Mouse (Mus musculus) MEL (cell line): Measurements from ENCODE around the gene Usp3. TPM values are rescaled to one million over a fixed set of nuclear protein-coding genes. Genes with fewer than 3 reads are reported as not detected.

Source experiments
- DNase-seq: peaks from one replicate; pipeline ENCODE4 v3.0.0; 2011; ENCODE audit warnings: low read depth, low spot score
- H3K27ac ChIP-seq: 2 replicates; pipeline ENCODE4 v1.5.1; 2012; ENCODE audit warnings: low read depth, mild to moderate bottlenecking, control low read depth, low read length, moderate library complexity; ENCODE audit not compliant: control insufficient read depth
- H3K27me3 ChIP-seq, 2 experiments: fragments of 150-350 bp in 1 of 2; sonication (generic) in 1 of 2; 2 replicates each; pipeline ENCODE4 v1.6.1; 2012; ENCODE audit warnings: low read length in 2 of 2, mild to moderate bottlenecking in 2 of 2, improper control_type of control experiment in 1 of 2, moderate library complexity in 1 of 2; ENCODE audit not compliant: insufficient read depth in 2 of 2, control insufficient read depth in 1 of 2
- H3K36me3 ChIP-seq, 2 experiments: 2 replicates each; pipeline ENCODE4 v1.6.1; 2012 to 2014; ENCODE audit warnings: low read length in 2 of 2, improper control_type of control experiment in 1 of 2, inconsistent platforms in 1 of 2, mild to moderate bottlenecking in 1 of 2; ENCODE audit not compliant: insufficient read depth in 2 of 2, control insufficient read depth in 1 of 2
- H3K4me1 ChIP-seq, 2 experiments: fragments of 150-350 bp in 1 of 2; sonication (generic) in 1 of 2; 2 replicates each; pipeline ENCODE4 v1.6.1; 2012; ENCODE audit warnings: low read length in 2 of 2, improper control_type of control experiment in 1 of 2, mild to moderate bottlenecking in 1 of 2; ENCODE audit not compliant: insufficient read depth in 2 of 2, control insufficient read depth in 1 of 2
- H3K4me3 ChIP-seq, 2 experiments: fragments of 150-350 bp in 1 of 2; sonication (generic) in 1 of 2; 2 replicates each; pipeline ENCODE4 v1.5.1; 2012; ENCODE audit warnings: low read depth in 2 of 2, low read length in 2 of 2, mild to moderate bottlenecking in 2 of 2, moderate library complexity in 2 of 2, control low read depth in 1 of 2, improper control_type of control experiment in 1 of 2; ENCODE audit not compliant: control insufficient read depth in 1 of 2, insufficient read depth in 1 of 2
- H3K79me2 ChIP-seq: 2 replicates; pipeline ENCODE4 v1.6.1; 2012; ENCODE audit warnings: mild to moderate bottlenecking, low read length, moderate library complexity; ENCODE audit not compliant: control insufficient read depth, poor library complexity, insufficient read depth
- H3K9ac ChIP-seq: 2 replicates; pipeline ENCODE4 v1.6.1; 2012; ENCODE audit warnings: low read depth, mild to moderate bottlenecking, control low read depth, low read length, moderate library complexity; ENCODE audit not compliant: control insufficient read depth, poor library complexity, severe bottlenecking
- H3K9me3 ChIP-seq: fragments of 150-350 bp; sonication (generic); replicated peaks from 2 replicates; pipeline ENCODE4 v1.6.1; 2012; ENCODE audit warnings: mild to moderate bottlenecking, low read length, improper control_type of control experiment, moderate library complexity; ENCODE audit not compliant: insufficient read depth
- CHD2 ChIP-seq: IDR thresholded peaks from 2 replicates; pipeline ENCODE4 v1.6.1; 2011; ENCODE audit warnings: low read length, improper control_type of control experiment
- CTCF ChIP-seq, 3 experiments: IDR thresholded peaks in 2 of 3; conservative IDR thresholded peaks in 1 of 3; 2 replicates each; pipeline ENCODE4 v1.5.1; 2011 to 2012; ENCODE audit warnings: low read length in 3 of 3, low read depth in 2 of 3, mild to moderate bottlenecking in 2 of 3, improper control_type of control experiment in 1 of 3, inconsistent platforms in 1 of 3, mixed read lengths in 1 of 3, moderate library complexity in 1 of 3; ENCODE audit not compliant: control insufficient read depth in 1 of 3, insufficient read depth in 1 of 3, poor library complexity in 1 of 3, severe bottlenecking in 1 of 3
- E2F4 ChIP-seq: IDR thresholded peaks from 2 replicates; pipeline ENCODE4 v1.6.1; 2011; ENCODE audit warnings: low read depth, low read length, improper control_type of control experiment, borderline replicate concordance
- ELF1 ChIP-seq: IDR thresholded peaks from 2 replicates; pipeline ENCODE4 v1.6.1; 2014; ENCODE audit warnings: low read depth, mild to moderate bottlenecking, inconsistent platforms, low read length, improper control_type of control experiment, moderate library complexity
- EP300 ChIP-seq, 2 experiments: IDR thresholded peaks; 2 replicates each; pipeline ENCODE4 v1.6.1; 2011; ENCODE audit warnings: improper control_type of control experiment in 2 of 2, low read length in 2 of 2, low read depth in 1 of 2, mild to moderate bottlenecking in 1 of 2
- ETS1 ChIP-seq: IDR thresholded peaks from 2 replicates; pipeline ENCODE4 v1.6.1; 2012; ENCODE audit warnings: low read depth, mild to moderate bottlenecking, inconsistent platforms, low read length, improper control_type of control experiment, moderate library complexity
- GABPA ChIP-seq: IDR thresholded peaks from 2 replicates; pipeline ENCODE4 v1.6.1; 2012; ENCODE audit warnings: low read depth, mild to moderate bottlenecking, inconsistent platforms, low read length, improper control_type of control experiment, moderate library complexity
- GATA1 ChIP-seq: IDR thresholded peaks from 2 replicates; pipeline ENCODE4 v1.6.1; 2011; ENCODE audit warnings: low read depth, low read length, improper control_type of control experiment
- MAFK ChIP-seq: IDR thresholded peaks from 2 replicates; pipeline ENCODE4 v1.6.1; 2011; ENCODE audit warnings: low read depth, mild to moderate bottlenecking, low read length, improper control_type of control experiment, borderline replicate concordance
- MAZ ChIP-seq: IDR thresholded peaks from 2 replicates; pipeline ENCODE4 v1.6.1; 2012; ENCODE audit warnings: low read depth, mild to moderate bottlenecking, inconsistent platforms, low read length, improper control_type of control experiment
- NRF1 ChIP-seq: IDR thresholded peaks from 2 replicates; pipeline ENCODE4 v1.6.1; 2014; ENCODE audit warnings: low read depth, mild to moderate bottlenecking, inconsistent platforms, low read length, improper control_type of control experiment, moderate library complexity; ENCODE audit not compliant: poor library complexity, insufficient read depth, severe bottlenecking
- POLR2AphosphoS2 ChIP-seq: IDR thresholded peaks from 2 replicates; pipeline ENCODE4 v1.6.1; 2011; ENCODE audit warnings: low read length, improper control_type of control experiment
- POLR2AphosphoS5 ChIP-seq: IDR thresholded peaks from 2 replicates; pipeline ENCODE4 v1.6.1; 2012; ENCODE audit warnings: low read depth, borderline replicate concordance, mild to moderate bottlenecking, inconsistent platforms, low read length, moderate library complexity, mixed read lengths
- RAD21 ChIP-seq: IDR thresholded peaks from 2 replicates; pipeline ENCODE4 v1.6.1; 2011; ENCODE audit warnings: mild to moderate bottlenecking, low read depth, low read length, improper control_type of control experiment
- SMC3 ChIP-seq: IDR thresholded peaks from 2 replicates; pipeline ENCODE4 v1.6.1; 2011; ENCODE audit warnings: low read depth, low read length, improper control_type of control experiment
- USF2 ChIP-seq, 2 experiments: IDR thresholded peaks; 2 replicates each; pipeline ENCODE4 v1.6.1; 2011 to 2012; ENCODE audit warnings: improper control_type of control experiment in 2 of 2, low read length in 2 of 2, borderline replicate concordance in 1 of 2, inconsistent platforms in 1 of 2, low read depth in 1 of 2, mild to moderate bottlenecking in 1 of 2; ENCODE audit not compliant: insufficient read depth in 1 of 2
- ZNF384 ChIP-seq: IDR thresholded peaks from 2 replicates; pipeline ENCODE4 v1.6.1; 2012; ENCODE audit warnings: low read depth, mild to moderate bottlenecking, inconsistent platforms, low read length, improper control_type of control experiment
- polyA plus RNA-seq, 2 experiments: library from polyadenylated mRNA; stranded (reverse) in 1 of 2; unstranded in 1 of 2; fragments of >175 nt in 1 of 2; fragments of >200 nt in 1 of 2; gene quantifications; 2 replicates each; pipeline versions ENCODE4 v1.2.1 to v1.2.4; 2012; ENCODE audit warnings: low replicate concordance in 2 of 2, low read depth in 1 of 2; ENCODE audit not compliant: insufficient read length in 2 of 2, insufficient read depth in 1 of 2, missing spikeins in 1 of 2
- total RNA-seq: library from RNA; depleted of rRNA; stranded (reverse); fragments of 300-350 nt; gene quantifications from 2 replicates; pipeline ENCODE4 v1.2.3, GENCODE M21; 2012

The Usp3 gene
- total and polyA plus RNA-seq, 3 experiments: 9.8 to 534 (median 22.0) TPM

DNA sequence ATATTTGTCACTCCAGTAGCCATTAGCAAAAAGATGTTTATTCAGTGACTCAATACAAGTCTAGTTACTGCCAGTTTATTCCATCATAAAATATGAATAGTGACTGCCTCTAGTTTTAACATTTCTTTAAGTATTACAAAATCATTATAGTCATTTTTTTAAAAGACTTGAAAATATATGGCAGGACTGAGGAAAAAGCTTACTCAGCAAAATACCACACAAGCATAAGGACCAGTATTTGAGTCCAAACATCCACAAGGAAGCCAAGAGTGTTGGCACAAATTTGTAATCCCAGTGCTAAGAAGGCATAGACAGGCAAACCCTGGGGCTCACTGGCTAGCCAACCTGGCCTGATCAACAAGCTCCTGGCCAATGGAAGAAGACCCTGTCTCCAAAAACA, 99.0 kb downstream of the Usp3 start:
- no peak for DNase-seq
- Histone ChIP-seq H3K4me3 (no peak overlapping the region), H3K36me3 (peaks cover 17 to 49% of the 10 kb centered on the region in 2 experiments), H3K27ac (no peak overlapping the region), H3K27me3 (no peaks in the 10 kb centered on the region), H3K9ac (no peak overlapping the region), H3K4me1 (peaks cover 3 to 6% of the 10 kb centered on the region in 2 experiments; a peak in 3 of 4 replicates), H3K79me2 (no peaks in the 10 kb centered on the region), H3K9me3 (no peaks in the 10 kb centered on the region)
- TF ChIP-seq USF2 (IDR thresholded peaks at IDR 0.05; ENCODE audit: borderline replicate concordance in 1 of 2, insufficient read depth in 1 of 2, low read depth in 1 of 2, low read length in 2 of 2) (no peak), NRF1 (no peak), POLR2AphosphoS5 (no peak), CHD2 (no peak), RAD21 (no peak), MAFK (peak; percentile 88)

DNA sequence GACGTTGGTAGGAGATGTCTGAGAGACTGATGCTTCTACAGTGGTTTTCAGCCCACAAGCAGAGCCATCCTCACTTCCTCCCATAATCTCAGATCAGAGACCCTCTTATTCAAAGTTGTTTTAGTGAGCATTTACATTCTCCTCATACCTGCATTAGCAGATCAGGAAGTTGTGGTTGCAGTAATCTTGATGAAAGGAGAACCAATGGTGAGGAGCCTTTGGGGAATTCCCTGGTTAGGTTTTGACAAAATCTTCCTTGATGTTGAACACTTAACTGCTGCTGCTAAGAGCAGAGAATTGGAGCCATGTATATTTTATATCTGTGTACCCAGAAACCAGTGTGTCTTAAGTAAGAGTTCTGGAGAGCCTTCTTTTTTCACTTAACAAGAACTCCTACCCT, 100.6 kb downstream of the Usp3 start:
- no peaks in the 10 kb centered on the region for H3K9me3 ChIP-seq
- H3K27ac ChIP-seq: no peak overlapping the region
- TF ChIP-seq MAZ (no peak), ETS1 (0 out of 2 replicates have a peak, but pooled peaks have one; percentile 13), ZNF384 (no peak), CTCF (IDR thresholded peaks at IDR 0.05 in 2 of 3, conservative IDR thresholded peaks at IDR 0.05 in 1 of 3; ENCODE audit: control insufficient read depth in 1 of 3, insufficient read depth in 1 of 3, low read depth in 2 of 3, low read length in 3 of 3, poor library complexity in 1 of 3, severe bottlenecking in 1 of 3) (no peak), E2F4 (no peak), EP300 (IDR thresholded peaks at IDR 0.05; ENCODE audit: low read depth in 1 of 2, low read length in 2 of 2) (peak; percentile 17 to 43; a peak in 2 of 4 replicates), GABPA (no peak), CHD2 (no peak), POLR2AphosphoS2 (no peak), SMC3 (no peak), ELF1 (no peak), GATA1 (peak; percentile 25; the same call in 1 of the 2 replicates), NRF1 (no peak)
- TF ChIP-seq, all 39 proteins: peak for 3
- H3K27me3 ChIP-seq: no peaks in the 10 kb centered on the region
- DNase-seq: peak; percentile 24
- H3K4me3 ChIP-seq: no peak overlapping the region
- H3K4me1 ChIP-seq: peaks cover 3 to 6% of the 10 kb centered on the region in 2 experiments; a peak in 3 of 4 replicates
- no peak overlapping the region for H3K9ac ChIP-seq
- peaks cover 17 to 54% of the 10 kb centered on the region in 2 experiments for H3K36me3 ChIP-seq
- H3K79me2 ChIP-seq: no peaks in the 10 kb centered on the region
